Mouse (Mus musculus) thymus, adult 2 months (tissue): ENCODE results near the gene Padi4. TPM values are rescaled to one million over a fixed set of nuclear protein-coding genes. Genes with fewer than 3 reads are reported as not detected.

Experiments
- DNase-seq: peaks from one replicate; pipeline ENCODE4 v3.0.0; 2021
- H3K27ac ChIP-seq: fragments of 200-500 bp; 2 replicates; pipeline ENCODE4 v1.5.1; 2012; ENCODE audit warnings: low read length, control low read depth; ENCODE audit not compliant: control insufficient read depth, insufficient read depth
- H3K27me3 ChIP-seq: fragments of 200-500 bp; 2 replicates; pipeline ENCODE4 v1.6.1; 2012; ENCODE audit warnings: mild to moderate bottlenecking, low read length, moderate library complexity, mixed read lengths; ENCODE audit not compliant: control insufficient read depth, insufficient read depth
- H3K36me3 ChIP-seq: fragments of 200-500 bp; 2 replicates; pipeline ENCODE4 v1.6.1; 2012; ENCODE audit warnings: mild to moderate bottlenecking, low read length, moderate library complexity; ENCODE audit not compliant: control insufficient read depth, insufficient read depth
- H3K4me1 ChIP-seq: fragments of 200-500 bp; replicated peaks from 2 replicates; pipeline ENCODE4 v1.6.1; 2012; ENCODE audit warnings: low read length; ENCODE audit not compliant: control insufficient read depth, insufficient read depth
- H3K4me3 ChIP-seq: fragments of 200-500 bp; 2 replicates; pipeline ENCODE4 v1.5.1; 2012; ENCODE audit warnings: mild to moderate bottlenecking, low read length, control low read depth, moderate library complexity; ENCODE audit not compliant: control insufficient read depth, insufficient read depth
- CTCF ChIP-seq: fragments of 200-500 bp; IDR thresholded peaks from 2 replicates; pipeline ENCODE4 v1.5.1; 2012; ENCODE audit warnings: mild to moderate bottlenecking, control low read depth, low read length, moderate library complexity, borderline replicate concordance; ENCODE audit not compliant: control insufficient read depth, poor library complexity, insufficient read depth; ENCODE audit errors: extremely low read depth
- POLR2A ChIP-seq: fragments of 200-500 bp; IDR thresholded peaks from 2 replicates; pipeline ENCODE4 v1.6.1; 2012; ENCODE audit warnings: mild to moderate bottlenecking, low read length, control low read depth, moderate library complexity; ENCODE audit not compliant: control insufficient read depth, poor library complexity, insufficient read depth; ENCODE audit errors: extremely low read depth
- WGBS: fragments of 180-500 bp; shearing (Covaris S2); methylation state at CpG from one replicate; pipeline ENCODE4 v1.1.7; 2018; 5-methylcytosine and 5-hydroxymethylcytosine counted together
- polyA plus RNA-seq: library from polyadenylated mRNA; depleted of rRNA; stranded (reverse); fragments of >200 nt; gene quantifications from 2 replicates; pipeline ENCODE4 v1.2.3, GENCODE M21; 2012; rRNA removed

Padi4 gene
- polyA plus RNA-seq = 21.0 and 23.5 TPM in 2 replicates

- 57% methylated on average over 21 of the region's 21 CpGs for WGBS
- DNase-seq = no peak
- TF ChIP-seq POLR2A (no peak), CTCF (no peak)
Observed at GRCm38 (mm10) chr4:140774025-140774800, at the start of gene Padi4. TSS of gene Padi4 (minus strand) at chr4:140774236.

GRCm38 (mm10) chr4:140821988-140822387 lies 48.0 kb upstream of the Padi4 start:
- H3K27me3 ChIP-seq = no peaks in the 10 kb centered on the region
- peak; percentile 29; the same call in 1 of the 2 replicates for TF ChIP-seq CTCF
- no peak for TF ChIP-seq POLR2A
- H3K27ac ChIP-seq = no peak overlapping the region
- H3K4me3 ChIP-seq = no peak overlapping the region
- 76% methylated on average over 5 of the region's 5 CpGs for WGBS
- peaks cover 11% of the 10 kb centered on the region for H3K4me1 ChIP-seq
- no peaks in the 10 kb centered on the region for H3K36me3 ChIP-seq
- DNase-seq = peak; percentile 76

More at GRCm38 (mm10) chr4:140774025-140774800, at the start of gene Padi4:
- no peaks in the 10 kb centered on the region for H3K36me3 ChIP-seq
- no peak within 1 kb of the TSS for H3K4me3 ChIP-seq
- peaks cover 34% of the 10 kb centered on the region for H3K4me1 ChIP-seq
- no peaks in the 10 kb centered on the region for H3K27me3 ChIP-seq
- peak within 1 kb of the TSS; percentile 23; the same call in 1 of the 2 replicates for H3K27ac ChIP-seq

- Histone ChIP-seq H3K4me3 (no peak overlapping the region), H3K36me3 (no peaks in the 10 kb centered on the region), H3K4me1 (peaks cover 39% of the 10 kb centered on the region), H3K27ac (no peak overlapping the region), H3K27me3 (no peaks in the 10 kb centered on the region)
- DNase-seq = no peak
- WGBS = 97% methylated on average over 8 of the region's 8 CpGs
- no peak for TF ChIP-seq POLR2A
- TF ChIP-seq CTCF = no peak
Observed at GRCm38 (mm10) chr4:140817413-140817812, 43.4 kb upstream of the Padi4 start.

GRCm38 (mm10) chr4:140815996-140816917 lies 42.2 kb upstream of the Padi4 start:
- 16% methylated on average over 10 of the region's 10 CpGs for WGBS
- no peak for TF ChIP-seq POLR2A
- TF ChIP-seq CTCF = no peak
- DNase-seq = no peak
- no peak overlapping the region for H3K4me3 ChIP-seq
- peaks cover 50% of the 10 kb centered on the region for H3K4me1 ChIP-seq
- no peaks in the 10 kb centered on the region for H3K36me3 ChIP-seq
- no peak overlapping the region for H3K27ac ChIP-seq
- no peaks in the 10 kb centered on the region for H3K27me3 ChIP-seq

- peaks cover 56% of the 10 kb centered on the region for H3K4me1 ChIP-seq
- DNase-seq = no peak
Observed at GRCm38 (mm10) chr4:140815496-140815895, 41.5 kb upstream of the Padi4 start.

GRCm38 (mm10) chr4:140814241-140815225 lies 40.5 kb upstream of the Padi4 start:
- Histone ChIP-seq H3K4me3 (peak overlapping the region; percentile 53), H3K27me3 (no peaks in the 10 kb centered on the region), H3K4me1 (peaks cover 62% of the 10 kb centered on the region), H3K36me3 (no peaks in the 10 kb centered on the region), H3K27ac (peak overlapping the region; percentile 12; the same call in 1 of the 2 replicates)
- TF ChIP-seq POLR2A = no peak
- TF ChIP-seq CTCF = peak; percentile 63; the same call in 1 of the 2 replicates
- peak; percentile 47 for DNase-seq
- WGBS = 28% methylated on average over 36 of the region's 36 CpGs

More at GRCm38 (mm10) chr4:140815496-140815895, 41.5 kb upstream of the Padi4 start:
- WGBS = 42% methylated on average over 5 of the region's 5 CpGs
- H3K36me3 ChIP-seq = no peaks in the 10 kb centered on the region
- H3K27me3 ChIP-seq = no peaks in the 10 kb centered on the region
- no peak for TF ChIP-seq CTCF
- TF ChIP-seq POLR2A = no peak
- H3K27ac ChIP-seq = no peak overlapping the region
- H3K4me3 ChIP-seq = no peak overlapping the region
